Mouse (Mus musculus): Measurements from ENCODE around the gene Prpf19. TPM values are rescaled to one million over a fixed set of nuclear protein-coding genes. Genes with fewer than 3 reads are reported as not detected.

Gene Prpf19
- total RNA-seq (2023) = 111 TPM

DNA sequence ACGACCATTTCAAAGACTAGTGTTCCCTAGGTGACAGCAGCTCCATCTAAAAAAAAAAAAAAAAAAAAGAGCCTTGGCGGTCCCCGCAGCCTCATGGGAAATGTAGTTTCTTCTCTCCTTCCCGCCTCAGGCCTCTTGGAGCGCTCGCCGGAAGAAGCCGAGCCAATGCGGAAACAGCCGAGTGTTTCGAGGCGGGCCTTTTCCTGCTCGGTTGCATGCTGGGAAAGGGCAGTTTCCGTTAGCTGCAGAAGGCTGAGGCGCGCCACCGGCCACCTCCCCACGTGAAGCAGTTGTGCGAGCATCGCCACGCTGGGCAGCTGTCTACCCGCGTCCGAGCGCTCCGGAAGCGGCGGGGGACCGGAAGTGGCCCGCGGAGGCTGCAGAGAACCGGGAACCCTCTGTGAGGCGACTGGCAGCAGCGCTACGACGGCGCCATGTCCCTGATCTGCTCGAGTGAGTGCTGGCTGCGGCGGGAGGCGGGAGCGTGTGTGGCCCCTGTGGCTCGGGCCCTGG lies at the start of gene Prpf19:
Prpf19 (plus strand) TSS at position 216 of the 513 bp plus-strand sequence.

DNA sequence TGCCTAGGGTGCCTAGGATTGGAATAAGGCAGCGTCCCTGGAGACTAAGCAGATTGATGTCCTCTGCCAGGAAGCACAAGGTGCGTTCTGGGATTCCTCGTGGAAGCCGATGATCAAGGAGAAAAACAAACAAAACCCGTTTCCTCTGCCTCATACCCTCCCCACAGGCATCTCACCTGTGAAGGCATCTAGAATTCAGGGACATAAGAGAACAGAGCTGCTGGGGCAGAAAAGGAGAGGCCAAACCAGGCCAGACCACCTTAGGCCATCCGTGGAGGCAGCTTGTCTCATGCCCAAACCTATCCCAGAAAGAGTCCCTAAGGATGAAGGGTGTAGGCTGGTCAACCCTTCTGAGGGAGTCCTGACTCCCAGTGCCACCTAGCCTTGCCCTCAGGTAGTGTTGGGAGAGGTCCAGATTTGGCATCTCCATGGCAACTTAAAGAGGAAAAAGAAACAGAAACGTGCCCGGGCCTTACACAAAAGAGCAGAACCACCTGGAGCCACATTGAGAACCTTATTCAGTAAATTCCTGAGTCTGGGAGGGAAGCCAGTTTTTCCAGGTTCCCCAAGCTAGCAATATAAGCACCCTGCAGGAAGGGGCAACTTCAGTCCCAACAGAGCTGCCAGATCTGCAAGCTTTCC lies 25.0 kb upstream of the Prpf19 start, which contains the start of gene Tmem132a:
Tmem132a (minus strand) TSS at position 55 of the 642 bp plus-strand sequence.

DNA sequence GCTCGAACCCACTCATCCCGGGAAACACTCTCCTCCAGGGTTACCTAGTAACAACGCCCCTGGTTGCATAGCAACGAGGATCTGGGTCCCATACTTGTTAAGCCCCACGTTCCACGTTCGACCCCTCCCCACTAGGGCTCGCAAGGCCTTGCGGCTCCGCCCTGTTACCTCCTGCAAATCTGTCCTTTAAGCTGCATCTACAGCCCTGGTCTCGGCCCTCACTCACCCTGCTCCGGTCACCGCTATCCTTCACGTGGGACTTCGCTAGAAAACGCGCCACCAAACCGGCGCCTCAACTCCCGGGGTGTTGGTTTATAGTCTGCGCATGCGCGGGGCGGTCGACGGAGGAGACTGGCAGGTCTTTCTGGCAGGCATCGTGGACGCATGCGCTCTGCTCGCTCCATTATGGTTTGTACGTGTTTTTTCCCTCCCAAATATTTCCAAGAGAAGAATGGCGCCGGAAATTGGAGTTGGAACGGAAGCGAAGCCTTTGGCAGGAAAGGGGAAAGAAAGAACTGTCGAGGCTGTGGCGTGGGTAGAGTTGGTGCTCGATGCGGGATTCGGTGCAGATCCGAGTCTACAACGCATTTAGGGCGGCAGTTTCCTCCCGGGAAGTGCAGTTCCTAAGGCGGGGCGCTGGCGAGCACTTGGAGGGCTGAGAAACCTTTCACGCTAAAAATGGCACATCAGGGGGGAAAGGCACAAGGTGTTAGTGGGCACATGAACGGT lies 13.4 kb upstream of the Prpf19 start, which contains the start of gene Tmem109:
Tmem109 (minus strand) TSS at position 576 of the 729 bp plus-strand sequence.

DNA sequence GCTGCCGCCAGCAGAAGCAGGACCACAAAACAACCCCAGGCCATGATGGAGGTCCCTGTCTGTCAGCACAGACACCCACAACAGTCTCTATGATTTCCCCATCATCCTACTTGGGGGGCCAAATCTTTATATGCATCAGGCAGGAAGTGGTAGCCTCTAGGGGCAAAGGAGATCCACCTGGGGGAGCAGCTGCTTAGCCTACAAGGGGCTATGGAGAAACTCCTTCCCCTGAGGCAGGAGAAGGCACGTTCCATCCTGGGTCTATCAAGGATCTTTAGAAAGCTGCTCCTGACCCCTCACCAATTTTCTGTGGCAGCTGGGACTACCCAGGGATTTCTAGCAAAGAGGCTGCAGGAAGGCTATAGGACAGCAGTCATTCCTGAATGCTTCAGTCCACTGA lies 25.5 kb downstream of the Prpf19 start, which contains the start of gene Zp1:
Zp1 (minus strand) TSS at position 101 of the 400 bp plus-strand sequence.

DNA sequence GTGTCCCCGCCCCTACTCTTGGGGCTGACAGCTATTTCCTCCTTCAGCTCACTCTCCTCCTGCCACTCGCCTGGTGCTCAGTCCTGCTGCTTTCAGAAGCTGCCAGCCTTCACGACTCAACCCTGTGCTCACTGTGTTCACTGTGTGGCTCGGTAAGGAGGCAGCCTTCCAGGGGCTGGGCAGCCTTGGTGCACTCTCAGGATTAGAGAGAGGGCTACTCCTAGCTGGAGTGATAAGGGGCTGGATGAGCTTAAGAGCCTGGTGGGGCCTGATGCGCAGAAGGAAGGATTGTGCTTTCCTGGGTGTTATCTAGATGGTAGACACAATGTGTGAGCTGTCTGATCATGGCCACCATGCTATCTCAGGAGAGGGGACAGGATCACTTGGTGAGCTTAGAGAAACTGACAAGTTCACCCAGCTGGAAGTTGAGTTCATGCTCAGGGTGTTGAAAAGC lies 42.1 kb downstream of the Prpf19 start, which contains the start of gene Ptgdr2:
Ptgdr2 (plus strand) TSS at position 51 of the 454 bp plus-strand sequence.

DNA sequence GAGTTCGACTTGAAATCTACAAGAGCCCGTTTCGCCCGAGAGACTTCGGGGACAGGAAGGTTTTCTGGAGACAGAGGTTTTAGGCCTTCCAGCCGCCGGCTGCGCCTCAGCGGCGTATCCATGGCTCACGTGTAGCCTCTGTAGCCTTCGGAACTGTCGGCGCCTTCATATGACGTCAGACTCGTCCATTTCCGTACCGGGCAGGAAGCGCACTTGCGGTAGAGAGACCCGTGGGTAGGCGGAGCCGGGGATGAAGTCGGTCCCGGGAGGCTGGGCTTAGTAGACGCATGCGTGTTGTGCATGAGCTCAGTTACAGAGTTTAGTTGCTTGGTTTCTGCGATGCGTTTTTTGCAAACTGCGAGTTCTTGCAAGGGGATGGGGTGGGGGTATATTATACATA lies 54.1 kb downstream of the Prpf19 start, which contains the start of gene Ccdc86:
Ccdc86 (minus strand) TSS at position 155 of the 400 bp plus-strand sequence.

Other genes with a start within 250 kb of the Prpf19 start
- not detected for gene Pga5, start 217.2 kb upstream of the Prpf19 start, total RNA-seq (2023)
- gene Vps37c, start 206.5 kb upstream of the Prpf19 start, total RNA-seq (2023) = 19.2 TPM
- gene Cd5, start 156.2 kb upstream of the Prpf19 start, total RNA-seq (2023) = 323 TPM
- gene Cd6, start 65.2 kb upstream of the Prpf19 start, total RNA-seq (2023) = 312 TPM
- gene Slc15a3, start 55.5 kb upstream of the Prpf19 start, total RNA-seq (2023) = 4.9 TPM
- gene Tmem132a, start 25.3 kb upstream of the Prpf19 start, total RNA-seq (2023) = 0.15 TPM
- 24.1 TPM for gene Tmem109, start 13.2 kb upstream of the Prpf19 start, total RNA-seq (2023)
- not detected for gene Zp1, start 25.4 kb downstream of the Prpf19 start, total RNA-seq (2023)
- not detected for gene Ptgdr2, start 41.9 kb downstream of the Prpf19 start, total RNA-seq (2023)
- 22.2 TPM for gene Ccdc86, start 54.0 kb downstream of the Prpf19 start, total RNA-seq (2023)
- not detected for gene Ms4a10, start 79.4 kb downstream of the Prpf19 start, total RNA-seq (2023)
- gene Ms4a15, start 98.0 kb downstream of the Prpf19 start, total RNA-seq (2023) = not detected
- gene Ms4a18, start 122.8 kb downstream of the Prpf19 start, total RNA-seq (2023) = not detected
- gene Ms4a8a, start 185.9 kb downstream of the Prpf19 start, total RNA-seq (2023) = 0.50 TPM
- not detected for gene 1700017D01Rik, start 235.6 kb downstream of the Prpf19 start, total RNA-seq (2023)

Measured in CD4-positive naive resting alpha-beta T cell, adult 76 days (primary cell).